Mouse (Mus musculus): ENCODE results near the gene C1rb.
A peak's percentile ranks its signal among the peaks of the same experiment; 100 is the strongest.

Gene C1rb

DNA sequence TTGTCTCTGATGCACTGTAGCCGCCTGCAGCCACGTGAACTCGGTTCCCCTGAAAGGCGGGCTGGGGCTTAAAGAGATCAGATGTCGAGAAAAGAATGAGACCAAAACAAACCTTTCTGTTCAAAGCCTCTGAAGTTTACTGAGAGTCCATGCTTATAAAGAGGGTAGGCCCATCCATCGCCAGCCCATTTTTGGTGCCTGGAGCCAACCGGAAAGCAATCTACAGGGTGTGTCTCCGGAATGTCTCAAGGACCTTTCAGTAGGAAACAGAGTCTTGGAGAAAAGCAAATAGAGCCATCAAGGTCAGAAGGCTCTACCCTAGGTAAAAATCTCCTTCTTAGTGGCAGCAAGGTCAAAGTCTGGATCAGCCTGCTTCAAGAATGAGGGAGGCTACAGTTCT is 23.0 kb downstream of the C1rb start:
- DNase-seq (ENCODE audit: low spot score), result no peak

GRCm38 (mm10) chr6:124602031-124602430 is 31.9 kb downstream of the C1rb start:
- peak; percentile 50 for DNase-seq (ENCODE audit: low spot score)

GRCm38 (mm10) chr6:124625612-124626011 is 55.5 kb downstream of the C1rb start:
- DNase-seq (ENCODE audit: low spot score), result no peak

DNA sequence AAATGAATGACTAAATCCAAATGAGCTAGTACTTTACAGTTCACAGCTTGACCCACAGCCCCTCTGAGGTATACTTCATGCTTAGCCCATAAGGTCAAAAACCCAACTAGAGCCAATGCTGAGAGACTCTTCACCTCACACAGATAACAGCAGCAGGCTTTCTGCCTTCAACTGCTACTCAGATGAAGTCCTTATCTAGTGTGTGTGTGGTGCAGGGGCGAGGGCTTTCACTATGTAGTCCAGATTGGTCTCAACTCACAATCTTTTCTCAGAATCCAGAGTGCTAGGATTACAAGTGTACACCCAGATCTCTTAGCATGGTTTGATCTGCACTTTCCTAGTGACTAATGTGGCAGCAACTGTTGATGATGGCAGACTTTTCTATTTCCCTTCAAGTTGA is 56.1 kb downstream of the C1rb start:
- DNase-seq (ENCODE audit: low spot score), result peak; percentile 6

- DNase-seq (ENCODE audit: low spot score), result no peak
Measured at GRCm38 (mm10) chr6:124630763-124631162, 60.7 kb downstream of the C1rb start.
